Mouse (Mus musculus): ENCODE results near the gene Plxna2.

DNA sequence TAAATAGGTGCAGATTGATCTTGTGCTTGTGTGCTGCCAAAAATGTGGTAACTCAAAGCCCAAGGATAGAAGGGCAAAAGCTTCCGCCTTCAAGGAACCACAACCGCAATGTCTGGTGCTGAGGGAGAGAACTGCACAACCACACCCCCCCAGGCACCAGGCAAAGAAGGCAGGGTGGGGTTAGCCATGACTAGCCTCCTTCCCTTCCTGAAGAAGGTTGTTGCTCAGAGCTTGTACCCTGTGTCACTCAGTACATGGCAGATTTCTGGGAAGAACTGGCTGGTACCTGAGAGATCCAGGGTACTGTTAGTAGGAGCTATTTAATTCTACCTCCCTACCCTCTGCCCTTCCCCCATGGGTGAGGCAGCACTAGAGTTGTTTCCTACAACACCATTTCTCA, 8.1 kb downstream of the Plxna2 start:
- TF ChIP-seq POLR2A (IDR thresholded peaks at IDR 0.05; ENCODE audit: insufficient read depth, low read length), result no peak
- TF ChIP-seq CTCF (IDR thresholded peaks at IDR 0.05; ENCODE audit: low read depth, low read length), result no peak
